Mouse (Mus musculus) forebrain, embryonic 10.5 days (tissue): ENCODE results near the gene Mttp. TPM values are rescaled to one million over a fixed set of nuclear protein-coding genes. Genes with fewer than 3 reads are reported as not detected.
"Not testable (repeated sequence)": the region's sequence is repeated elsewhere in the genome, so short reads cannot be mapped to it uniquely, and the experiment has no call there.

Source experiments
- DNase-seq: peaks from one replicate; pipeline ENCODE4 v3.0.0-alpha.2; 2017; ENCODE audit warnings: low spot score; ENCODE audit errors: extremely low spot score
- H3K27ac ChIP-seq: fragments of 300-500 bp; sonication (generic); 2 replicates; pipeline ENCODE4 v1.5.1; 2016; ENCODE audit warnings: mild to moderate bottlenecking
- H3K27me3 ChIP-seq: fragments of 300-500 bp; sonication (generic); 2 replicates; pipeline ENCODE4 v1.6.1; 2016; ENCODE audit warnings: mild to moderate bottlenecking; ENCODE audit not compliant: poor library complexity, severe bottlenecking
- H3K36me3 ChIP-seq: fragments of 300-500 bp; sonication (generic); replicated peaks from 2 replicates; pipeline ENCODE4 v1.6.1; 2016; ENCODE audit warnings: mild to moderate bottlenecking, moderate library complexity
- H3K4me1 ChIP-seq: fragments of 300-500 bp; sonication (generic); 2 replicates; pipeline ENCODE4 v1.6.1; 2016
- H3K4me3 ChIP-seq: fragments of 300-500 bp; sonication (generic); 2 replicates; pipeline ENCODE4 v1.5.1; 2016; ENCODE audit warnings: mild to moderate bottlenecking, moderate library complexity
- H3K9me3 ChIP-seq: fragments of 300-500 bp; sonication (generic); 2 replicates; pipeline ENCODE4 v1.6.1; 2016; ENCODE audit warnings: mild to moderate bottlenecking, moderate library complexity
- WGBS: fragments of 180-500 bp; shearing (Covaris S2); methylation state at CpG from one replicate; pipeline ENCODE4 v1.1.7; 2016; 5-methylcytosine and 5-hydroxymethylcytosine counted together
- polyA plus RNA-seq: library from polyadenylated mRNA; unstranded; fragments of >200 nt; fragmentation: Nextera tagmentation; extraction: Ambion mirVana; gene quantifications from 2 replicates; pipeline ENCODE4 v1.2.1, GENCODE M21; 2016

The Mttp gene
- polyA plus RNA-seq, 1 experiment from 2014 or later = 11.4 TPM

DNA sequence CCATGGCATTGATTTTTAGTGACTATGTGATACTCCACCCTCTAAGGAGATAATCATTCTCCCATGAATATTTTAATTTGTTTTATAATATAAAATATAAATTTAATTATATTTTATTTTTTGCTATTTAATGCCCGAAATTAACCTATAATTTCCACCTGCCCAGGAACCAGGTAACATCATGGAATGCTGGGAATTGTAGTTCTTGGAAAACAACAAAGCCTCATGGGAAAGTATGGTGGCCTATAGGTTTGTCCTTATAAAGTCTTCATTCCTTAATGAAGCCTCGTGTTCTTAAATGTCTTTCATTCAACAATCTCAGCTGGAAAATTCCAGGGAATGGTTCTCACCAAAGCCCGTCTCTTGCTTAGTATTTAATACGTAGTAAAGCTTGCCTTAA, 10.3 kb upstream of the Mttp start:
- Histone ChIP-seq H3K27me3 (no peaks in the 10 kb centered on the region), H3K36me3 (peaks cover 58% of the 10 kb centered on the region), H3K27ac (no peak overlapping the region), H3K4me3 (no peak overlapping the region), H3K4me1 (no peaks in the 10 kb centered on the region), H3K9me3 (no peaks in the 10 kb centered on the region)
- 91% methylated on average over 4 of the region's 4 CpGs for WGBS
- no peak for DNase-seq

DNA sequence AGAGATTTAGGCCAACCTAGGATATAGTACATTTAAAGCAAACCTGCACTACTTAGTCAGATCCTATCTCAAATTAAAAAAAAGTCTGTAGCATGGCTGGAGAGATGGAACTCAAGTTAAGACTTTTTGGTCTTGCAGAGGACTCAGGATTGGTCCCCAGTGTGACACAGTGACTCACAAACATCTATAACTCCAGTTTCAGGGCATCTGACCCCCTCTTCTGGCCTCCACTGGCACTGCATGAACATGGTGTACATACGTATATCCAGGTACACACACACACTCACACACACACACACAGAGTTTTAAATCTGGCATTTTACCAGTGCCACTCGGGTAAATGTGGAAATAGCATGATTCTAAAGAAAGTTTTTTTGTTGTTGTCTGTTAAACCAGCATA, 4.0 kb upstream of the Mttp start:
- 89% methylated on average over 2 of the region's 2 CpGs for WGBS
- Histone ChIP-seq H3K27ac (no peak overlapping the region), H3K4me3 (no peak overlapping the region), H3K36me3 (peaks cover 56% of the 10 kb centered on the region), H3K27me3 (no peaks in the 10 kb centered on the region), H3K9me3 (no peaks in the 10 kb centered on the region), H3K4me1 (peaks cover 3% of the 10 kb centered on the region; the same call in 1 of the 2 replicates)
- no peak for DNase-seq

GRCm38 (mm10) chr3:138144060-138144641, 617 bp downstream of the Mttp start:
- Histone ChIP-seq H3K36me3 (peaks cover 16% of the 10 kb centered on the region), H3K9me3 (no peaks in the 10 kb centered on the region), H3K4me1 (peaks cover 7% of the 10 kb centered on the region), H3K4me3 (peak overlapping the region; percentile 73), H3K27ac (peak overlapping the region; percentile 98), H3K27me3 (no peaks in the 10 kb centered on the region)
- under 1% methylated on average over 18 of the region's 18 CpGs for WGBS
- DNase-seq = no peak

GRCm38 (mm10) chr3:138143315-138144059, 1.3 kb downstream of the Mttp start, which contains the start of gene Trmt10a:
Gene Trmt10a, plus strand, starts transcription at chr3:138143448.
- H3K9me3 ChIP-seq = no peaks in the 10 kb centered on the region
- H3K36me3 ChIP-seq = peaks cover 10% of the 10 kb centered on the region
- WGBS = under 1% methylated on average over 70 of the region's 70 CpGs
- H3K27me3 ChIP-seq = no peaks in the 10 kb centered on the region
- peak within 1 kb of the TSS; percentile 73 for H3K4me3 ChIP-seq
- peak; percentile 98 for DNase-seq
- H3K4me1 ChIP-seq = peaks cover 7% of the 10 kb centered on the region
- peak within 1 kb of the TSS; percentile 98 for H3K27ac ChIP-seq

- H3K9me3 ChIP-seq = no peaks in the 10 kb centered on the region
- peak overlapping the region; percentile 73 for H3K4me3 ChIP-seq
- DNase-seq = no peak
- WGBS = 11% methylated on average over 12 of the region's 12 CpGs
- peak overlapping the region; percentile 98 for H3K27ac ChIP-seq
- H3K27me3 ChIP-seq = no peaks in the 10 kb centered on the region
- H3K36me3 ChIP-seq = peaks cover 12% of the 10 kb centered on the region; the same call in 1 of the 2 replicates
- peaks cover 7% of the 10 kb centered on the region for H3K4me1 ChIP-seq
Observed at GRCm38 (mm10) chr3:138142733-138143314, 1.9 kb downstream of the Mttp start.

DNA sequence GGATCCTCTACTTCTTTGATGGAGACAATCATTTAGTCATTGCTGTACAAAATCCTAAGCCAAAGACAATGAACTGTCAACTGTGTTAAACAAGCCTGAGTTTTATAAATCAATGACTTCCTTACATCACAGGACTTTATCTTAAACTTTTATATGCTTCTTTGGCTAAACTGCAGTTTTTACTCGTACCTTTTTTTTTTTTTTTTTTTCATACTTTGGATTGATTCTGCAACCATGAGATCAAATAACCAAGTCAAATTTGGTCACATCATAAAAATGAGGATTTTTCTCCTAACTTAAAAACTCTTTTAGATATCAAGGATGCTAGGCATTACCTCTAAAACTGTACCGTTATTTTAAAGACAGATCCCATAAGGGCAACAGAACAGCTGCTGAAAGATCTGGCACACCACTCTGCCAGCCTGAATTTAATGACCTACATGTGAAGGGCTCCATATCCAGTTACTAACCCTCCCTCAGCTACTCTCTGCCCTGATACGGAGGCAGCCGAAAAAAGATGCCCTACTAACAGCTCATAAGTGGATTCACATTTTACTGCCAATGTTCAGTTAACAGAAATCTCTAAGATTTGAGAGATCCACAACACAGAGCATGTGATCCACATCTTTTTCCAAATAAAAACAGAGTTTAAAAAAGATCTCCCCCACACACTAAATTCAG, 2.6 kb downstream of the Mttp start:
- no peaks in the 10 kb centered on the region for H3K27me3 ChIP-seq
- H3K36me3 ChIP-seq = peaks cover 10% of the 10 kb centered on the region; the same call in 1 of the 2 replicates
- no peak for DNase-seq
- H3K4me1 ChIP-seq = peaks cover 7% of the 10 kb centered on the region
- peak overlapping the region; percentile 73 for H3K4me3 ChIP-seq
- 70% methylated on average over 4 of the region's 4 CpGs for WGBS
- H3K27ac ChIP-seq = peak overlapping the region; percentile 98; the same call in 1 of the 2 replicates
- H3K9me3 ChIP-seq = no peaks in the 10 kb centered on the region

DNA sequence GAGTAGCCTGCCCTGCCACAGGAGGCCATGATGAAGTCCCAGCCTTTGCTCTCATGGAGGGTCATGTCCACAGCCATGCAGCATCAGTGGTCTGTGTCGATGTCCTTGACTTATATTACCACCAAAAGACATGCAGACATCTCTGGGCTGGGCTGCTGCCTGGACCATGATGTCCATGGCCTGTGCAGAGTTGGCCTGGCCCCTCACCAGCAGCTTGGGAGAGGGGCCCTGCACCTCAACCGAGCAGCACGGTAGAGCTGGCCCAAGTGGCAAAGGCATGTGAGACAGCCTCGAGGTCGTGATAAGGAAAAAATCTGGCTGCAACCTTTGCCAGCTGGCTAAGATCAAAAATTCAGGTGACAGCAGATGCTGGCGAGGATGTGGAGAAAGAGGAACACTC, 5.1 kb downstream of the Mttp start:
- H3K27me3 ChIP-seq = no peaks in the 10 kb centered on the region
- DNase-seq = no peak
- 89% methylated on average over 6 of the region's 6 CpGs for WGBS

GRCm38 (mm10) chr3:138138146-138138545, 6.6 kb downstream of the Mttp start:
- not testable (repeated sequence) for H3K9me3 ChIP-seq, H3K4me1 ChIP-seq, H3K27me3 ChIP-seq, H3K36me3 ChIP-seq, H3K4me3 ChIP-seq, H3K27ac ChIP-seq
- DNase-seq = peak; percentile 1
- 96% methylated on average over 13 of the region's 13 CpGs for WGBS

More for the DNA sequence above, 5.1 kb downstream of the Mttp start:
- H3K36me3 ChIP-seq = peaks cover 10% of the 10 kb centered on the region; the same call in 1 of the 2 replicates
- peaks cover 7% of the 10 kb centered on the region for H3K4me1 ChIP-seq
- no peak overlapping the region for H3K4me3 ChIP-seq
- no peak overlapping the region for H3K27ac ChIP-seq
- no peaks in the 10 kb centered on the region for H3K9me3 ChIP-seq

GRCm38 (mm10) chr3:138134528-138134927, 10.2 kb downstream of the Mttp start:
- Histone ChIP-seq H3K36me3 (peaks cover 8% of the 10 kb centered on the region; the same call in 1 of the 2 replicates), H3K27ac (no peak overlapping the region), H3K4me1 (peaks cover 10% of the 10 kb centered on the region; the same call in 1 of the 2 replicates), H3K9me3 (no peaks in the 10 kb centered on the region), H3K4me3 (no peak overlapping the region), H3K27me3 (no peaks in the 10 kb centered on the region)
- DNase-seq = no peak
- 93% methylated on average over 1 of the region's 1 CpGs for WGBS

GRCm38 (mm10) chr3:138133916-138134315, 10.9 kb downstream of the Mttp start:
- no peak for DNase-seq
- Histone ChIP-seq H3K27me3 (no peaks in the 10 kb centered on the region), H3K36me3 (peaks cover 6% of the 10 kb centered on the region; the same call in 1 of the 2 replicates), H3K4me3 (no peak overlapping the region), H3K27ac (no peak overlapping the region), H3K4me1 (peaks cover 10% of the 10 kb centered on the region; the same call in 1 of the 2 replicates), H3K9me3 (no peaks in the 10 kb centered on the region)
- 87% methylated on average over 11 of the region's 11 CpGs for WGBS

GRCm38 (mm10) chr3:138133463-138133862, 11.3 kb downstream of the Mttp start:
- no peaks in the 10 kb centered on the region for H3K9me3 ChIP-seq
- no peaks in the 10 kb centered on the region for H3K27me3 ChIP-seq
- H3K4me1 ChIP-seq = peaks cover 10% of the 10 kb centered on the region; the same call in 1 of the 2 replicates
- no peak for DNase-seq
- 93% methylated on average over 8 of the region's 8 CpGs for WGBS
- H3K27ac ChIP-seq = no peak overlapping the region
- H3K36me3 ChIP-seq = peaks cover 6% of the 10 kb centered on the region; the same call in 1 of the 2 replicates
- H3K4me3 ChIP-seq = no peak overlapping the region

DNA sequence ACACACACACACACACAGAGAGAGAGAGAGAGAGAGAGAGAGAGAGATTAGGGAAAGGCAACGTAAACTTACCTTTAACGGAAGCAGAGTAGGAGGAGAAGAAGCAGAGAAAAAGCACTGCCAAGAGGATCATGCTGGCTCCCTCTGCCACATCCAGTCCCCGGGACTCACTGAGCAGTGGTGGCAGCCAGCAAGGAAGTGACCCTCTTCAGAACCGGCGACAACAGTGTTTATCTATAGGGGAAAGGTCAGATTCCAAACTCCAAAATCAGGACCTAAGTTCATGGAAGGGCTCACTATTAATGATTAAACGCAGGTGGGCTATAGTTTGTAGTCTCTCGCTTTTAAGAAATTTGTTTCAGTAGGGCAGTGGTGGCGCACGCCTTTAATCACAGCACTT, 13.6 kb downstream of the Mttp start:
- H3K9me3 ChIP-seq = no peaks in the 10 kb centered on the region
- no peaks in the 10 kb centered on the region for H3K36me3 ChIP-seq
- peaks cover 10% of the 10 kb centered on the region; the same call in 1 of the 2 replicates for H3K4me1 ChIP-seq
- no peaks in the 10 kb centered on the region for H3K27me3 ChIP-seq
- H3K27ac ChIP-seq = peak overlapping the region; percentile 40; the same call in 1 of the 2 replicates
- H3K4me3 ChIP-seq = no peak overlapping the region
- 64% methylated on average over 9 of the region's 9 CpGs for WGBS
- no peak for DNase-seq
